Mouse (Mus musculus) limb, embryonic 14.5 days (tissue): ENCODE measurements around the gene Fxr2. TPM values are rescaled to one million over a fixed set of nuclear protein-coding genes. Genes with fewer than 3 reads are reported as not detected.
"Not testable (repeated sequence)": the region's sequence is repeated elsewhere in the genome, so short reads cannot be mapped to it uniquely, and the experiment has no call there.

ENCODE experiments used
- ATAC-seq: fragments of 200-750 bp; cut with Nextera tagmentation; 2 replicates; pipeline ENCODE4 v1.8.0; 2017; ENCODE audit warnings: low read depth, moderate number of reproducible peaks, moderate TSS enrichment; ENCODE audit not compliant: low FRiP score
- DNase-seq: peaks from one replicate; pipeline ENCODE4 v3.0.0-alpha.2; 2015; ENCODE audit warnings: low spot score
- H3K27ac ChIP-seq: fragments of 300-500 bp; sonication (generic); replicated peaks from 2 replicates; pipeline ENCODE4 v1.5.1; 2014; ENCODE audit warnings: low read depth, mild to moderate bottlenecking, low read length, moderate library complexity, mixed read lengths
- H3K27me3 ChIP-seq: fragments of 300-500 bp; sonication (generic); 2 replicates; pipeline ENCODE4 v1.6.1; 2014; ENCODE audit warnings: low read length, mixed read lengths; ENCODE audit not compliant: control insufficient read depth, insufficient read depth
- H3K36me3 ChIP-seq: fragments of 300-500 bp; sonication (generic); 2 replicates; pipeline ENCODE4 v1.6.1; 2014; ENCODE audit warnings: mild to moderate bottlenecking, low read length, moderate library complexity, mixed read lengths; ENCODE audit not compliant: control insufficient read depth, insufficient read depth
- H3K4me1 ChIP-seq: fragments of 300-500 bp; sonication (generic); 2 replicates; pipeline ENCODE4 v1.6.1; 2014; ENCODE audit warnings: antibody characterized with exemption, low read length, mixed read lengths; ENCODE audit not compliant: control insufficient read depth, insufficient read depth
- H3K4me2 ChIP-seq: fragments of 300-500 bp; sonication (generic); replicated peaks from 2 replicates; pipeline ENCODE4 v1.6.1; 2014; ENCODE audit warnings: low read depth, mild to moderate bottlenecking, low read length, moderate library complexity; ENCODE audit not compliant: severe bottlenecking
- H3K4me3 ChIP-seq: fragments of 300-500 bp; sonication (generic); replicated peaks from 2 replicates; pipeline ENCODE4 v1.5.1; 2014; ENCODE audit warnings: low read length
- H3K9ac ChIP-seq: fragments of 300-500 bp; sonication (generic); 2 replicates; pipeline ENCODE4 v1.6.1; 2014; ENCODE audit warnings: mild to moderate bottlenecking, low read depth, low read length, moderate library complexity; ENCODE audit not compliant: severe bottlenecking
- H3K9me3 ChIP-seq: fragments of 300-500 bp; sonication (generic); 2 replicates; pipeline ENCODE4 v1.6.1; 2016; ENCODE audit warnings: low read length; ENCODE audit not compliant: control insufficient read depth
- POLR2A ChIP-seq: fragments of 200-500 bp; IDR thresholded peaks from 2 replicates; pipeline ENCODE4 v1.8.0; 2012; ENCODE audit warnings: inconsistent platforms, mild to moderate bottlenecking, moderate library complexity, borderline replicate concordance; ENCODE audit not compliant: insufficient read depth, insufficient read length; ENCODE audit errors: extremely low read depth
- WGBS: fragments of 180-500 bp; shearing (Covaris S2); extraction: QIAGEN DNeasy Blood & Tissue Kit; methylation state at CpG from one replicate; pipeline ENCODE4 v1.1.7; 2014; 5-methylcytosine and 5-hydroxymethylcytosine counted together
- microRNA counts: library from miRNA; unstranded; fragments of <30 nt; microRNA quantifications from one replicate; lab custom pipeline; 2016
- microRNA-seq: library from miRNA; unstranded; fragments of <30 nt; microRNA quantifications from one replicate; pipeline ENCODE4, GENCODE M21; 2016
- polyA plus RNA-seq, 2 experiments: library from polyadenylated mRNA; depleted of rRNA in 1 of 2; stranded (reverse) in 1 of 2; unstranded in 1 of 2; fragments of >200 nt; fragmentation: Nextera tagmentation in 1 of 2; extraction: Ambion mirVana in 1 of 2; gene quantifications; 2 replicates each; pipeline versions ENCODE4 v1.2.1 to v1.2.3; 2012 to 2014

Fxr2 gene
- polyA plus RNA-seq, 2 experiments, result 28.9 to 125 TPM

- H3K27ac ChIP-seq, result no peak overlapping the region
- no peak overlapping the region for H3K4me2 ChIP-seq
- no peak for TF ChIP-seq POLR2A
- no peaks in the 10 kb centered on the region for H3K36me3 ChIP-seq
- DNase-seq (no peak), ATAC-seq (no peak)
- WGBS, result 78% methylated on average over 5 of the region's 5 CpGs
- H3K4me1 ChIP-seq, result peaks cover 7% of the 10 kb centered on the region
- H3K4me3 ChIP-seq, result no peak overlapping the region
- no peaks in the 10 kb centered on the region for H3K27me3 ChIP-seq
- H3K9me3 ChIP-seq, result 0 out of 2 replicates have a peak, but pooled peaks cover 5% of the 10 kb centered on the region
- no peak overlapping the region for H3K9ac ChIP-seq
Measured at GRCm38 (mm10) chr11:69698574-69698973, 65.8 kb downstream of the Fxr2 start.

- no peak overlapping the region for H3K9ac ChIP-seq
- no peak overlapping the region for H3K4me2 ChIP-seq
- H3K36me3 ChIP-seq, result no peaks in the 10 kb centered on the region
- ATAC-seq (no peak), DNase-seq (no peak)
- no peaks in the 10 kb centered on the region for H3K27me3 ChIP-seq
- H3K27ac ChIP-seq, result no peak overlapping the region
- peaks cover 7% of the 10 kb centered on the region for H3K4me1 ChIP-seq
- no peak overlapping the region for H3K4me3 ChIP-seq
- H3K9me3 ChIP-seq, result 0 out of 2 replicates have a peak, but pooled peaks cover 5% of the 10 kb centered on the region
- TF ChIP-seq POLR2A, result no peak
- WGBS, result 45% methylated on average over 1 of the region's 1 CpGs
Measured at GRCm38 (mm10) chr11:69699595-69699994, 66.8 kb downstream of the Fxr2 start.

GRCm38 (mm10) chr11:69702886-69703285, 70.1 kb downstream of the Fxr2 start:
- WGBS, result 90% methylated on average over 10 of the region's 10 CpGs
- H3K4me3 ChIP-seq, result not testable (repeated sequence)

More at GRCm38 (mm10) chr11:69702886-69703285, 70.1 kb downstream of the Fxr2 start:
- not testable (repeated sequence) for H3K9me3 ChIP-seq, H3K4me2 ChIP-seq, DNase-seq, H3K4me1 ChIP-seq, H3K27ac ChIP-seq, H3K9ac ChIP-seq, ATAC-seq, H3K27me3 ChIP-seq, H3K36me3 ChIP-seq

MicroRNA genes within 50 kb of the gene (microRNA counts, 519-probe panel; counts per million panel counts)
- not detected for microRNA mmu-miR-1934 (lab: Ali Mortazavi, UCI)
- microRNA mmu-miR-467f (lab: Ali Mortazavi, UCI), result 2,735 counts per million, percentile 48 among the panel's probes with 10 or more counts

Small RNA genes lying within 50 kb of the gene (microRNA-seq; reads per million reads assigned to microRNA genes)
- gene Mir1934 (2.7 reads per million, percentile 5 among the genes with 10 or more reads in this experiment), gene Mir467f (not detected)

Other genes starting within 250 kb of the Fxr2 start
Only the 30 nearest of the 34 such genes appear.
- gene Tmem88, start 234.8 kb upstream of the Fxr2 start, polyA plus RNA-seq (2012; rRNA removed), result 17.0 and 23.7 TPM in 2 replicates
- 18.7 and 18.9 TPM in 2 replicates for gene Tmem88, start 234.8 kb upstream of the Fxr2 start, polyA plus RNA-seq (2014; fragmentation: Nextera tagmentation; extraction: Ambion mirVana)
- 23.7 and 27.5 TPM in 2 replicates for gene Kdm6b, start 219.3 kb upstream of the Fxr2 start, polyA plus RNA-seq (2012; rRNA removed)
- gene Kdm6b, start 219.3 kb upstream of the Fxr2 start, polyA plus RNA-seq (2014; fragmentation: Nextera tagmentation; extraction: Ambion mirVana), result 31.4 and 36.4 TPM in 2 replicates
- 4.5 and 4.7 TPM in 2 replicates for gene Dnah2, start 83.9 kb upstream of the Fxr2 start, polyA plus RNA-seq (2012; rRNA removed)
- 3.6 and 4.2 TPM in 2 replicates for gene Dnah2, start 83.9 kb upstream of the Fxr2 start, polyA plus RNA-seq (2014; fragmentation: Nextera tagmentation; extraction: Ambion mirVana)
- gene Efnb3, start 72.8 kb upstream of the Fxr2 start, polyA plus RNA-seq (2012; rRNA removed), result 57.6 and 78.1 TPM in 2 replicates
- 12.7 and 14.6 TPM in 2 replicates for gene Efnb3, start 72.8 kb upstream of the Fxr2 start, polyA plus RNA-seq (2014; fragmentation: Nextera tagmentation; extraction: Ambion mirVana)
- gene Wrap53, start 52.7 kb upstream of the Fxr2 start, polyA plus RNA-seq (2012; rRNA removed), result 19.0 and 25.1 TPM in 2 replicates
- 20.6 and 20.8 TPM in 2 replicates for gene Wrap53, start 52.7 kb upstream of the Fxr2 start, polyA plus RNA-seq (2014; fragmentation: Nextera tagmentation; extraction: Ambion mirVana)
- 173 and 200 TPM in 2 replicates for gene Trp53, start 52.6 kb upstream of the Fxr2 start, polyA plus RNA-seq (2012; rRNA removed)
- gene Trp53, start 52.6 kb upstream of the Fxr2 start, polyA plus RNA-seq (2014; fragmentation: Nextera tagmentation; extraction: Ambion mirVana), result 138 and 155 TPM in 2 replicates
- 17.9 and 20.6 TPM in 2 replicates for gene Atp1b2, start 27.0 kb upstream of the Fxr2 start, polyA plus RNA-seq (2012; rRNA removed)
- gene Atp1b2, start 27.0 kb upstream of the Fxr2 start, polyA plus RNA-seq (2014; fragmentation: Nextera tagmentation; extraction: Ambion mirVana), result 9.1 and 10.4 TPM in 2 replicates
- gene Shbg, start 15.1 kb upstream of the Fxr2 start, polyA plus RNA-seq (2012; rRNA removed), result 0.05 TPM in 1 of 2 replicates, not detected in the other
- not detected in 2 replicates for gene Shbg, start 15.1 kb upstream of the Fxr2 start, polyA plus RNA-seq (2014; fragmentation: Nextera tagmentation; extraction: Ambion mirVana)
- gene Sat2, start 11.0 kb upstream of the Fxr2 start, polyA plus RNA-seq (2012; rRNA removed), result 14.2 and 21.1 TPM in 2 replicates
- gene Sat2, start 11.0 kb upstream of the Fxr2 start, polyA plus RNA-seq (2014; fragmentation: Nextera tagmentation; extraction: Ambion mirVana), result 16.5 and 20.1 TPM in 2 replicates
- gene Sox15, start 22.3 kb downstream of the Fxr2 start, polyA plus RNA-seq (2012; rRNA removed), result 1.5 and 2.1 TPM in 2 replicates
- gene Sox15, start 22.3 kb downstream of the Fxr2 start, polyA plus RNA-seq (2014; fragmentation: Nextera tagmentation; extraction: Ambion mirVana), result 1.0 and 3.0 TPM in 2 replicates
- 117 and 155 TPM in 2 replicates for gene Mpdu1, start 29.7 kb downstream of the Fxr2 start, polyA plus RNA-seq (2012; rRNA removed)
- 28.9 and 30.8 TPM in 2 replicates for gene Mpdu1, start 29.7 kb downstream of the Fxr2 start, polyA plus RNA-seq (2014; fragmentation: Nextera tagmentation; extraction: Ambion mirVana)
- gene Cd68, start 33.2 kb downstream of the Fxr2 start, polyA plus RNA-seq (2012; rRNA removed), result 16.6 and 24.3 TPM in 2 replicates
- 20.5 and 24.7 TPM in 2 replicates for gene Cd68, start 33.2 kb downstream of the Fxr2 start, polyA plus RNA-seq (2014; fragmentation: Nextera tagmentation; extraction: Ambion mirVana)
- 887 and 919 TPM in 2 replicates for gene Eif4a1, start 39.4 kb downstream of the Fxr2 start, polyA plus RNA-seq (2012; rRNA removed)
- 547 and 561 TPM in 2 replicates for gene Eif4a1, start 39.4 kb downstream of the Fxr2 start, polyA plus RNA-seq (2014; fragmentation: Nextera tagmentation; extraction: Ambion mirVana)
- 172 and 297 TPM in 2 replicates for gene Senp3, start 49.1 kb downstream of the Fxr2 start, polyA plus RNA-seq (2012; rRNA removed)
- gene Senp3, start 49.1 kb downstream of the Fxr2 start, polyA plus RNA-seq (2014; fragmentation: Nextera tagmentation; extraction: Ambion mirVana), result 95.4 and 99.0 TPM in 2 replicates
- 4.4 and 5.2 TPM in 2 replicates for gene Tnfsf13, start 52.8 kb downstream of the Fxr2 start, polyA plus RNA-seq (2012; rRNA removed)
- gene Tnfsf13, start 52.8 kb downstream of the Fxr2 start, polyA plus RNA-seq (2014; fragmentation: Nextera tagmentation; extraction: Ambion mirVana), result 0.77 and 0.98 TPM in 2 replicates
- 22.9 and 31.6 TPM in 2 replicates for gene Tnfsf12, start 62.9 kb downstream of the Fxr2 start, polyA plus RNA-seq (2012; rRNA removed)
- 13.7 and 15.2 TPM in 2 replicates for gene Tnfsf12, start 62.9 kb downstream of the Fxr2 start, polyA plus RNA-seq (2014; fragmentation: Nextera tagmentation; extraction: Ambion mirVana)
- gene Tnfsfm13, start 63.1 kb downstream of the Fxr2 start, polyA plus RNA-seq (2012; rRNA removed), result 3.8 and 6.9 TPM in 2 replicates
- 5.9 and 6.6 TPM in 2 replicates for gene Tnfsfm13, start 63.1 kb downstream of the Fxr2 start, polyA plus RNA-seq (2014; fragmentation: Nextera tagmentation; extraction: Ambion mirVana)
- 76.6 and 100 TPM in 2 replicates for gene Polr2a, start 125.6 kb downstream of the Fxr2 start, polyA plus RNA-seq (2012; rRNA removed)
- 40.7 and 45.3 TPM in 2 replicates for gene Polr2a, start 125.6 kb downstream of the Fxr2 start, polyA plus RNA-seq (2014; fragmentation: Nextera tagmentation; extraction: Ambion mirVana)
- 0.14 and 0.23 TPM in 2 replicates for gene Slc35g3, start 129.0 kb downstream of the Fxr2 start, polyA plus RNA-seq (2012; rRNA removed)
- gene Slc35g3, start 129.0 kb downstream of the Fxr2 start, polyA plus RNA-seq (2014; fragmentation: Nextera tagmentation; extraction: Ambion mirVana), result 0.21 TPM in 1 of 2 replicates, not detected in the other
- 12.8 and 14.3 TPM in 2 replicates for gene Zbtb4, start 132.9 kb downstream of the Fxr2 start, polyA plus RNA-seq (2012; rRNA removed)
- 4.1 and 5.0 TPM in 2 replicates for gene Zbtb4, start 132.9 kb downstream of the Fxr2 start, polyA plus RNA-seq (2014; fragmentation: Nextera tagmentation; extraction: Ambion mirVana)
- gene Chrnb1, start 163.0 kb downstream of the Fxr2 start, polyA plus RNA-seq (2012; rRNA removed), result 69.4 and 81.0 TPM in 2 replicates
- 14.1 and 19.0 TPM in 2 replicates for gene Chrnb1, start 163.0 kb downstream of the Fxr2 start, polyA plus RNA-seq (2014; fragmentation: Nextera tagmentation; extraction: Ambion mirVana)
- 17.2 and 17.5 TPM in 2 replicates for gene Fgf11, start 168.9 kb downstream of the Fxr2 start, polyA plus RNA-seq (2012; rRNA removed)
- gene Fgf11, start 168.9 kb downstream of the Fxr2 start, polyA plus RNA-seq (2014; fragmentation: Nextera tagmentation; extraction: Ambion mirVana), result 2.2 and 3.4 TPM in 2 replicates
- 1.8 TPM in 2 replicates for gene Tmem102, start 172.6 kb downstream of the Fxr2 start, polyA plus RNA-seq (2012; rRNA removed)
- 5.4 and 5.9 TPM in 2 replicates for gene Tmem102, start 172.6 kb downstream of the Fxr2 start, polyA plus RNA-seq (2014; fragmentation: Nextera tagmentation; extraction: Ambion mirVana)
- not detected in 2 replicates for gene Gm39566, start 182.3 kb downstream of the Fxr2 start, polyA plus RNA-seq (2012; rRNA removed)
- gene Gm39566, start 182.3 kb downstream of the Fxr2 start, polyA plus RNA-seq (2014; fragmentation: Nextera tagmentation; extraction: Ambion mirVana), result not detected in 2 replicates
- gene Spem2, start 185.5 kb downstream of the Fxr2 start, polyA plus RNA-seq (2012; rRNA removed), result not detected in 2 replicates
- gene Spem2, start 185.5 kb downstream of the Fxr2 start, polyA plus RNA-seq (2014; fragmentation: Nextera tagmentation; extraction: Ambion mirVana), result not detected in 2 replicates
- gene Spem1, start 189.2 kb downstream of the Fxr2 start, polyA plus RNA-seq (2012; rRNA removed), result 0.65 and 0.79 TPM in 2 replicates
- 0.18 TPM in 1 of 2 replicates, not detected in the other for gene Spem1, start 189.2 kb downstream of the Fxr2 start, polyA plus RNA-seq (2014; fragmentation: Nextera tagmentation; extraction: Ambion mirVana)
- gene Nlgn2, start 204.8 kb downstream of the Fxr2 start, polyA plus RNA-seq (2012; rRNA removed), result 96.0 and 123 TPM in 2 replicates
- gene Nlgn2, start 204.8 kb downstream of the Fxr2 start, polyA plus RNA-seq (2014; fragmentation: Nextera tagmentation; extraction: Ambion mirVana), result 11.1 and 13.4 TPM in 2 replicates
- gene Tmem256, start 205.5 kb downstream of the Fxr2 start, polyA plus RNA-seq (2012; rRNA removed), result 240 and 292 TPM in 2 replicates
- 368 and 382 TPM in 2 replicates for gene Tmem256, start 205.5 kb downstream of the Fxr2 start, polyA plus RNA-seq (2014; fragmentation: Nextera tagmentation; extraction: Ambion mirVana)
- 190 and 214 TPM in 2 replicates for gene Plscr3, start 213.4 kb downstream of the Fxr2 start, polyA plus RNA-seq (2012; rRNA removed)
- gene Plscr3, start 213.4 kb downstream of the Fxr2 start, polyA plus RNA-seq (2014; fragmentation: Nextera tagmentation; extraction: Ambion mirVana), result 137 and 140 TPM in 2 replicates
- gene Tnk1, start 225.7 kb downstream of the Fxr2 start, polyA plus RNA-seq (2012; rRNA removed), result 2.8 TPM in 2 replicates
- 3.2 and 3.3 TPM in 2 replicates for gene Tnk1, start 225.7 kb downstream of the Fxr2 start, polyA plus RNA-seq (2014; fragmentation: Nextera tagmentation; extraction: Ambion mirVana)